In genomic region chr11:94474544-94474910, GRCm38 (mm10) we compare ENCODE assay signal across 8 mouse cellular contexts. TPM values are rescaled to one million over a fixed set of nuclear protein-coding genes. Genes with fewer than 3 reads are reported as not detected.
DNase-seq lines count a peak whose midpoint lies in the region; ATAC-seq and TF ChIP-seq lines count a peak whose summit lies in the region.

No protein-coding gene starts in this region.

- WGBS in kidney, embryonic 16.5 days = 2% methylated on average over 11 of the region's 11 CpGs
- WGBS in embryonic facial prominence, embryonic 12.5 days = 2% methylated on average over 11 of the region's 11 CpGs
- under 1% methylated on average over 11 of the region's 11 CpGs for WGBS in hindbrain, postnatal 0 days
- 2% methylated on average over 11 of the region's 11 CpGs for WGBS in midbrain, embryonic 16.5 days

- peak overlapping the region; percentile 77 for H3K4me3 ChIP-seq in kidney, embryonic 16.5 days (ENCODE audit: low read length)
- peak overlapping the region; percentile 90 for H3K4me3 ChIP-seq in embryonic facial prominence, embryonic 12.5 days
- H3K4me3 ChIP-seq in hindbrain, postnatal 0 days (ENCODE audit: low read length) = peak overlapping the region; percentile 78
- H3K4me3 ChIP-seq in midbrain, embryonic 16.5 days (ENCODE audit: low read depth, low read length) = peak overlapping the region; percentile 77

- H3K9me3 ChIP-seq in kidney, embryonic 16.5 days (ENCODE audit: low read length) = no peaks in the 10 kb centered on the region
- H3K9me3 ChIP-seq in embryonic facial prominence, embryonic 12.5 days = no peaks in the 10 kb centered on the region
- no peaks in the 10 kb centered on the region for H3K9me3 ChIP-seq in hindbrain, postnatal 0 days (ENCODE audit: low read length)
- no peaks in the 10 kb centered on the region for H3K9me3 ChIP-seq in midbrain, embryonic 16.5 days (replicated peaks; ENCODE audit: control insufficient read depth, low read length, poor library complexity, severe bottlenecking)

- no peak for DNase-seq in kidney, postnatal 25 days
- peak; percentile 55 for DNase-seq in hindbrain, postnatal 0 days (ENCODE audit: low spot score)
- no peak for DNase-seq in right cerebral cortex, postnatal 25 days
- DNase-seq in cerebellum, postnatal 36 days = no peak
- DNase-seq in embryo, embryonic 10 days (ENCODE audit: low spot score) = no peak

- H3K27ac ChIP-seq in kidney, embryonic 16.5 days (ENCODE audit: low read length) = no peak overlapping the region
- H3K27ac ChIP-seq in embryonic facial prominence, embryonic 12.5 days = peak overlapping the region; percentile 43; the same call in 1 of the 2 replicates
- 0 out of 2 replicates have a peak overlapping the region, but pooled peaks have one; percentile 71 for H3K27ac ChIP-seq in hindbrain, postnatal 0 days
- H3K27ac ChIP-seq in midbrain, embryonic 16.5 days (ENCODE audit: low read length) = peak overlapping the region; percentile 84; the same call in 1 of the 2 replicates

- H3K36me3 ChIP-seq in kidney, embryonic 16.5 days (ENCODE audit: insufficient read depth, low read length) = no peaks in the 10 kb centered on the region
- no peaks in the 10 kb centered on the region for H3K36me3 ChIP-seq in embryonic facial prominence, embryonic 12.5 days
- H3K36me3 ChIP-seq in hindbrain, postnatal 0 days (ENCODE audit: insufficient read depth, low read length) = no peaks in the 10 kb centered on the region
- no peaks in the 10 kb centered on the region for H3K36me3 ChIP-seq in midbrain, embryonic 16.5 days (ENCODE audit: control insufficient read depth, insufficient read depth, low read length)

- peaks cover 27% of the 10 kb centered on the region for H3K27me3 ChIP-seq in kidney, embryonic 16.5 days (ENCODE audit: insufficient read depth, low read length)
- H3K27me3 ChIP-seq in embryonic facial prominence, embryonic 12.5 days = peaks cover 23% of the 10 kb centered on the region
- no peaks in the 10 kb centered on the region for H3K27me3 ChIP-seq in hindbrain, postnatal 0 days (ENCODE audit: insufficient read depth, low read length)
- H3K27me3 ChIP-seq in midbrain, embryonic 16.5 days (ENCODE audit: control insufficient read depth, insufficient read depth, low read depth, low read length) = no peaks in the 10 kb centered on the region

- TF ChIP-seq CTCF in hindbrain, postnatal 0 days (IDR thresholded peaks at IDR 0.05; ENCODE audit: low read depth) = no peak

- no peak overlapping the region for H3K9ac ChIP-seq in kidney, embryonic 16.5 days (replicated peaks; ENCODE audit: low read length)
- H3K9ac ChIP-seq in embryonic facial prominence, embryonic 12.5 days = no peak overlapping the region
- peak overlapping the region; percentile 83; the same call in 1 of the 2 replicates for H3K9ac ChIP-seq in hindbrain, postnatal 0 days (replicated peaks; ENCODE audit: low read length)
- H3K9ac ChIP-seq in midbrain, embryonic 16.5 days (ENCODE audit: low read depth, low read length) = peak overlapping the region; percentile 96; the same call in 1 of the 2 replicates

- ATAC-seq in kidney, embryonic 16.5 days (ENCODE audit: low FRiP score, low TSS enrichment) = peak; percentile 5; the same call in 1 of the 2 replicates
- ATAC-seq in embryonic facial prominence, embryonic 12.5 days (ENCODE audit: insufficient number of reproducible peaks, insufficient read depth, low FRiP score, low TSS enrichment) = no peak
- ATAC-seq in hindbrain, postnatal 0 days = no peak
- ATAC-seq in midbrain, embryonic 16.5 days = peak; percentile 30

- peak overlapping the region; percentile 98 for H3K4me2 ChIP-seq in kidney, embryonic 16.5 days (replicated peaks; ENCODE audit: low read depth, low read length)
- H3K4me2 ChIP-seq in embryonic facial prominence, embryonic 12.5 days (replicated peaks) = peak overlapping the region; percentile 80
- peak overlapping the region; percentile 76 for H3K4me2 ChIP-seq in hindbrain, postnatal 0 days (ENCODE audit: low read depth, low read length)
- peak overlapping the region; percentile 82 for H3K4me2 ChIP-seq in midbrain, embryonic 16.5 days (ENCODE audit: low read length)

- H3K4me1 ChIP-seq in kidney, embryonic 16.5 days (ENCODE audit: insufficient read depth, low read length) = peaks cover 60% of the 10 kb centered on the region
- H3K4me1 ChIP-seq in embryonic facial prominence, embryonic 12.5 days = peaks cover 34% of the 10 kb centered on the region
- H3K4me1 ChIP-seq in hindbrain, postnatal 0 days (ENCODE audit: insufficient read depth, low read length) = peaks cover 10% of the 10 kb centered on the region
- H3K4me1 ChIP-seq in midbrain, embryonic 16.5 days (ENCODE audit: control insufficient read depth, insufficient read depth, low read length) = peaks cover 33% of the 10 kb centered on the region

RNA-seq across cellular contexts. Expression of gene Cacna1g, which starts 0.5 kb away (rescaled TPM):
- polyA plus RNA-seq in kidney, embryonic 16.5 days (2015; fragmentation: Nextera tagmentation; extraction: Ambion mirVana) = 10.2 and 10.3 TPM in 2 replicates
- polyA plus RNA-seq in embryonic facial prominence, embryonic 12.5 days (2016; fragmentation: Nextera tagmentation; extraction: Ambion mirVana) = 31.6 and 37.2 TPM in 2 replicates
- total RNA-seq in hindbrain, postnatal 0 days (2014; rRNA removed) = 87.7 and 90.3 TPM in 2 replicates
- polyA plus RNA-seq in hindbrain, postnatal 0 days (2015; fragmentation: Nextera tagmentation; extraction: Ambion mirVana) = 10.0 and 10.4 TPM in 2 replicates
- 18.4 and 21.2 TPM in 2 replicates for polyA plus RNA-seq in midbrain, embryonic 16.5 days (2015; fragmentation: Nextera tagmentation; extraction: Ambion mirVana)

RNA-seq across cellular contexts. Expression of gene Spata20, which starts 11.5 kb away (rescaled TPM):
- polyA plus RNA-seq in kidney, embryonic 16.5 days (2015; fragmentation: Nextera tagmentation; extraction: Ambion mirVana) = 0.19 and 0.37 TPM in 2 replicates
- polyA plus RNA-seq in embryonic facial prominence, embryonic 12.5 days (2016; fragmentation: Nextera tagmentation; extraction: Ambion mirVana) = 0.29 and 0.43 TPM in 2 replicates
- 1.5 and 11.8 TPM in 2 replicates for total RNA-seq in hindbrain, postnatal 0 days (2014; rRNA removed)
- polyA plus RNA-seq in hindbrain, postnatal 0 days (2015; fragmentation: Nextera tagmentation; extraction: Ambion mirVana) = 1.0 and 1.6 TPM in 2 replicates
- 0.43 and 0.66 TPM in 2 replicates for polyA plus RNA-seq in midbrain, embryonic 16.5 days (2015; fragmentation: Nextera tagmentation; extraction: Ambion mirVana)

RNA-seq across cellular contexts. Expression of gene Epn3, which starts 25.2 kb away (rescaled TPM):
- 23.4 and 28.2 TPM in 2 replicates for polyA plus RNA-seq in kidney, embryonic 16.5 days (2015; fragmentation: Nextera tagmentation; extraction: Ambion mirVana)
- 2.7 and 4.2 TPM in 2 replicates for polyA plus RNA-seq in embryonic facial prominence, embryonic 12.5 days (2016; fragmentation: Nextera tagmentation; extraction: Ambion mirVana)
- 2.7 and 6.2 TPM in 2 replicates for total RNA-seq in hindbrain, postnatal 0 days (2014; rRNA removed)
- 3.6 and 3.7 TPM in 2 replicates for polyA plus RNA-seq in hindbrain, postnatal 0 days (2015; fragmentation: Nextera tagmentation; extraction: Ambion mirVana)
- 0.43 and 0.57 TPM in 2 replicates for polyA plus RNA-seq in midbrain, embryonic 16.5 days (2015; fragmentation: Nextera tagmentation; extraction: Ambion mirVana)

RNA-seq across cellular contexts. Expression of gene Mycbpap, which starts 47.0 kb away (rescaled TPM):
- 4.3 and 5.1 TPM in 2 replicates for polyA plus RNA-seq in kidney, embryonic 16.5 days (2015; fragmentation: Nextera tagmentation; extraction: Ambion mirVana)
- polyA plus RNA-seq in embryonic facial prominence, embryonic 12.5 days (2016; fragmentation: Nextera tagmentation; extraction: Ambion mirVana) = 2.5 and 3.7 TPM in 2 replicates
- total RNA-seq in hindbrain, postnatal 0 days (2014; rRNA removed) = 2.3 and 4.8 TPM in 2 replicates
- 1.1 and 1.5 TPM in 2 replicates for polyA plus RNA-seq in hindbrain, postnatal 0 days (2015; fragmentation: Nextera tagmentation; extraction: Ambion mirVana)
- 4.9 and 5.6 TPM in 2 replicates for polyA plus RNA-seq in midbrain, embryonic 16.5 days (2015; fragmentation: Nextera tagmentation; extraction: Ambion mirVana)

Comparison
In these comparisons a context has a peak if more than half of its experiments do, and no peak if none do; other contexts are left out.
1. ATAC-seq: peak in kidney, embryonic 16.5 days (single experiment) and midbrain, embryonic 16.5 days (single experiment); none in embryonic facial prominence, embryonic 12.5 days (single experiment) and hindbrain, postnatal 0 days (single experiment).
2. H3K9ac ChIP-seq: peak in hindbrain, postnatal 0 days (single experiment) and midbrain, embryonic 16.5 days (single experiment); none in kidney, embryonic 16.5 days (single experiment) and embryonic facial prominence, embryonic 12.5 days (single experiment).
3. Peak in every context shown above with its lines, with median percentiles within 50 percentile points of each other: H3K4me2 ChIP-seq and H3K4me3 ChIP-seq.